Mouse (Mus musculus) retina, embryonic 14.5 days (tissue): Measurements from ENCODE around the gene Tbc1d22a.
"Not testable (repeated sequence)": the region's sequence is repeated elsewhere in the genome, so short reads cannot be mapped to it uniquely, and the experiment has no call there.

ENCODE experiments used
- DNase-seq: peaks from one replicate; pipeline ENCODE4 v3.0.0-alpha.2; 2015; ENCODE audit warnings: low spot score

Gene Tbc1d22a

GRCm38 (mm10) chr15:86203942-86204561, 10.2 kb upstream of the Tbc1d22a start:
- DNase-seq = no peak

- peak; percentile 62 for DNase-seq
Observed at GRCm38 (mm10) chr15:86205300-86205699, 9.0 kb upstream of the Tbc1d22a start.

- no peak for DNase-seq
Observed at GRCm38 (mm10) chr15:86206385-86206784, 7.9 kb upstream of the Tbc1d22a start.

- DNase-seq = not testable (repeated sequence)
Observed at GRCm38 (mm10) chr15:86212193-86212592, 2.1 kb upstream of the Tbc1d22a start.

GRCm38 (mm10) chr15:86214549-86215201, 416 bp downstream of the Tbc1d22a start:
- no peak for DNase-seq

- DNase-seq = not testable (repeated sequence)
Observed at GRCm38 (mm10) chr15:86216641-86217040, 2.4 kb downstream of the Tbc1d22a start.

GRCm38 (mm10) chr15:86219534-86220228, 5.4 kb downstream of the Tbc1d22a start:
- no peak for DNase-seq

GRCm38 (mm10) chr15:86220229-86220630, 6.0 kb downstream of the Tbc1d22a start:
- no peak for DNase-seq

- DNase-seq = no peak
Observed at GRCm38 (mm10) chr15:86220715-86221114, 6.5 kb downstream of the Tbc1d22a start.

GRCm38 (mm10) chr15:86221369-86221768, 7.1 kb downstream of the Tbc1d22a start:
- DNase-seq = no peak

GRCm38 (mm10) chr15:86221901-86222300, 7.6 kb downstream of the Tbc1d22a start:
- DNase-seq = not testable (repeated sequence)

- DNase-seq = no peak
Observed at GRCm38 (mm10) chr15:86224972-86225551, 10.8 kb downstream of the Tbc1d22a start.

GRCm38 (mm10) chr15:86226221-86226620, 12.0 kb downstream of the Tbc1d22a start:
- no peak for DNase-seq

- DNase-seq = no peak
Observed at GRCm38 (mm10) chr15:86226968-86227367, 12.7 kb downstream of the Tbc1d22a start.

- peak; percentile 53 for DNase-seq
Observed at GRCm38 (mm10) chr15:86228186-86228585, 13.9 kb downstream of the Tbc1d22a start.

- no peak for DNase-seq
Observed at GRCm38 (mm10) chr15:86229088-86229487, 14.8 kb downstream of the Tbc1d22a start.

GRCm38 (mm10) chr15:86229623-86230022, 15.4 kb downstream of the Tbc1d22a start:
- DNase-seq = no peak

GRCm38 (mm10) chr15:86231170-86231569, 16.9 kb downstream of the Tbc1d22a start:
- DNase-seq = no peak

- no peak for DNase-seq
Observed at GRCm38 (mm10) chr15:86231831-86232512, 17.7 kb downstream of the Tbc1d22a start.

GRCm38 (mm10) chr15:86234001-86234400, 19.7 kb downstream of the Tbc1d22a start:
- no peak for DNase-seq

- DNase-seq = peak; percentile 28
Observed at GRCm38 (mm10) chr15:86234517-86235441, 20.5 kb downstream of the Tbc1d22a start.
